Mouse (Mus musculus) neutrophil, adult 5-6 weeks (primary cell): ENCODE data around the gene Rragd. TPM values are rescaled to one million over a fixed set of nuclear protein-coding genes. Genes with fewer than 3 reads are reported as not detected.

Experiments used
- ATAC-seq: fragments of 151-379, 151-347 bp; 2 replicates; pipeline ENCODE4 v1.8.0; 2017; ENCODE audit warnings: mild to moderate bottlenecking, moderate TSS enrichment; ENCODE audit not compliant: insufficient number of reproducible peaks, poor library complexity, low FRiP score, severe bottlenecking; ENCODE audit errors: extremely low read depth
- total RNA-seq: library from RNA; stranded (forward); fragments of 200-1000 nt; gene quantifications from 2 replicates; pipeline ENCODE4 v1.2.3, GENCODE M21; 2017

Rragd gene
- total RNA-seq, 1 experiment from 2014 or later = 1.7 TPM

GRCm38 (mm10) chr4:33070326-33070725 is 87.5 kb downstream of the Rragd start:
- no peak for ATAC-seq

- ATAC-seq = no peak
Measured at GRCm38 (mm10) chr4:33071337-33071736, 88.5 kb downstream of the Rragd start.

Other genes with a start within 250 kb of the Rragd start
- 87.1 and 88.3 TPM in 2 replicates for gene Lyrm2, start 182.8 kb upstream of the Rragd start, total RNA-seq
- not detected in 2 replicates for gene Ankrd6, start 32.2 kb upstream of the Rragd start, total RNA-seq
- 48.2 and 55.1 TPM in 2 replicates for gene Ube2j1, start 48.4 kb downstream of the Rragd start, total RNA-seq
- 0.81 TPM in 1 of 2 replicates, not detected in the other for gene Gabrr2, start 80.0 kb downstream of the Rragd start, total RNA-seq
- not detected in 2 replicates for gene Gabrr1, start 149.5 kb downstream of the Rragd start, total RNA-seq
- not detected in 2 replicates for gene Pm20d2, start 206.7 kb downstream of the Rragd start, total RNA-seq
- 0.12 TPM in 1 of 2 replicates, not detected in the other for gene Srsf12, start 226.0 kb downstream of the Rragd start, total RNA-seq